Mouse (Mus musculus): Measurements from ENCODE around the gene Upk1b. TPM values are rescaled to one million over a fixed set of nuclear protein-coding genes. Genes with fewer than 3 reads are reported as not detected.

The Upk1b gene
- polyA plus RNA-seq, 1 experiment from 2014 or later, result 0.11 TPM

- Histone ChIP-seq H3K9me3 (no peaks in the 10 kb centered on the region), H3K27ac (no peak overlapping the region), H3K9ac (replicated peaks) (no peak overlapping the region), H3K36me3 (no peaks in the 10 kb centered on the region), H3K4me1 (replicated peaks) (no peaks in the 10 kb centered on the region), H3K4me2 (replicated peaks) (no peak overlapping the region), H3K4me3 (replicated peaks) (no peak overlapping the region), H3K27me3 (no peaks in the 10 kb centered on the region)
- no peak for ATAC-seq
- 63% methylated on average over 6 of the region's 6 CpGs for WGBS
These were observed 23.8 kb downstream of the Upk1b start for GRCm38 (mm10) chr16:38776342-38776741.

DNA sequence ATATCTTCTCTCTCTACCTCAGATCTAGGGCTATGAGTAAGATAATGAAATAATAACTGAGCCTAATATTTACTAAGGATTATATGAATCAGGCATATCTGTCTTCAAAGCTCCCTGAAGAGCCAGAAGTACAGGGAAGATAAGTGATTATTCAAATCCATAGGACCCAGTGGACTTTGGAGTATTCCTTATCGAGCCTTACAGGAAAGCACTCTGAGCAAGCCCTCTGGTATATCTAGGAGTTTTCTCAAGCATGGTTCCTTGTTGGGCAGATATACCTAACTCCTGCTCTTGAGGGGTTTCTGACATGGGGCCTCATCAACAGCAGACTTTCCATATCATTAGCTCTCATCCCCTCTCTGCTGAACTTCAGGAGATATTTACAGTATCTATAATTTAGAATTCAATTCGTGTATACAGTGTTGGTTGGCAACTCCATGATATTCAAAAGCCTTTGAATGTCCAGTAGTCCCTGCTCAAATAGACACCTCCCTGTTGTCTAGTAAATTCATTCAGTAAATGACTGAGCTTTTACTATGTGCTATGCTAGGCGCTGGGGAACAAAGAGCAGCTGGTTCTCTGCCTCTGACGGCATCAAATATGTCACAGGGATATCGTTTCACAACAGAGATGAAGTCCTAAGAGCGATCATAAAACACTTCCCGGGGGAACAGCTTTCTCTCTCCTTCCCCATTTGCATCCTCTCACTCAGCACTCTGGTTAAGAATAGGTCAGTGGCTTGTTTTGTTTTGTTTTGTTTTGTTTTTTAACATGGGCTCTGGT lies 25.0 kb downstream of the Upk1b start:
- WGBS, result 70% methylated on average over 7 of the region's 7 CpGs
- no peaks in the 10 kb centered on the region for H3K27me3 ChIP-seq
- no peaks in the 10 kb centered on the region for H3K4me1 ChIP-seq (replicated peaks)
- H3K4me2 ChIP-seq (replicated peaks), result no peak overlapping the region
- no peaks in the 10 kb centered on the region for H3K9me3 ChIP-seq
- H3K36me3 ChIP-seq, result no peaks in the 10 kb centered on the region
- H3K4me3 ChIP-seq (replicated peaks), result no peak overlapping the region
- H3K9ac ChIP-seq (replicated peaks), result no peak overlapping the region
- H3K27ac ChIP-seq, result no peak overlapping the region
- no peak for ATAC-seq

DNA sequence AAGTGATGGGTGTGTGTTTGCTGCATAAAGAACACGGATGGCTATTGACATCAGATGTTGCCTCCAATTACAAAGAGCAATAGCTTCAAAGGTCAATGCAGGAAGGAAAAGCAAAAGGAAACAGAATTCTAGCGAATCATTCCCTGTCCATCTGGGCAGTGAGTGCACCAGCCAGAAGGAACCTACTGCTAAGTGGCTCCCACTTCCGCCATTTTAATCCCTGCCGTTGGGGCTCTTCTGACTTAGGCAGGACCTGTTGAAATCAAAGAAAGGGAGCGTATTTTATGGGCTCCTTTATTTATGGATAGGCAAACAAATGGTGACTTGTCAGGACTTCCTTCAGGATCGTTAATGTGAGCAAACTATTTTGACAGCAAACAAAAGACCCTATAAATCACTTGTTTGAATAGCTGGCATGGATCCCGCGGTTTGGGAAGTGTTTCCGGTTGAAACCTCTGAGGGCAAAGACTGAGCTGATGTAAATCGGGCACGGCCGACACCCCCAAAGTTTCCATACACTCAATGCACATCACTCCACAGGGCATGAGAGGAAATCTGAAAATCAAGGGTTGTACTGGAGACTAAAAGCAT lies 27.1 kb downstream of the Upk1b start:
- Histone ChIP-seq H3K4me3 (replicated peaks) (no peak overlapping the region), H3K36me3 (peaks cover 13% of the 10 kb centered on the region), H3K9me3 (no peaks in the 10 kb centered on the region), H3K9ac (replicated peaks) (no peak overlapping the region), H3K27me3 (no peaks in the 10 kb centered on the region), H3K27ac (no peak overlapping the region), H3K4me2 (replicated peaks) (no peak overlapping the region), H3K4me1 (replicated peaks) (no peaks in the 10 kb centered on the region)
- WGBS, result 76% methylated on average over 12 of the region's 12 CpGs
- no peak for ATAC-seq

GRCm38 (mm10) chr16:38771145-38771544 lies 29.0 kb downstream of the Upk1b start:
- ATAC-seq, result no peak
- H3K36me3 ChIP-seq, result peaks cover 27% of the 10 kb centered on the region
- H3K4me1 ChIP-seq (replicated peaks), result no peaks in the 10 kb centered on the region
- WGBS, result 93% methylated on average over 6 of the region's 6 CpGs
- H3K9ac ChIP-seq (replicated peaks), result no peak overlapping the region
- no peaks in the 10 kb centered on the region for H3K27me3 ChIP-seq
- no peak overlapping the region for H3K4me3 ChIP-seq (replicated peaks)
- no peaks in the 10 kb centered on the region for H3K9me3 ChIP-seq
- no peak overlapping the region for H3K27ac ChIP-seq
- no peak overlapping the region for H3K4me2 ChIP-seq (replicated peaks)

DNA sequence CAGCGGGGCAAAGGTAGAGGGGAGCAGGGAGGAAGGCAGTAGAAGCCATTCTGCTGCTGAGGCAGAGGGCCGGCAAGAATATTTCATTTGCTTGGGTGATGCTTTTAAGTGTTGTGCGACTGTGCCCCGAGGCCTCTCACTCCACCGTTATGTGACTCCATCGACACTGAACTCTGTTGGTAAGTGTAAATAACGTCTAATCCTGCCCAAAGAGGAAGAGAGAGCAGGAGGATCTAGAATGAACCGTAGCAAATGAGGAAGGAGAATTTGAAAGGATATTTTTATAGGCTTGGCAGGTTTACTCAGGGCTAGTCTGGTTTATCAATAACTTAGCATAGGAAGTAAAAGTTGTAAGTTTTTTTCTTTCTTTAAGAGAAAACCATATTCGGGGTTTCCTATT lies 30.6 kb downstream of the Upk1b start:
- Histone ChIP-seq H3K9ac (replicated peaks) (no peak overlapping the region), H3K4me2 (replicated peaks) (no peak overlapping the region), H3K4me1 (replicated peaks) (no peaks in the 10 kb centered on the region), H3K27me3 (no peaks in the 10 kb centered on the region), H3K27ac (no peak overlapping the region), H3K36me3 (peaks cover 27% of the 10 kb centered on the region), H3K4me3 (replicated peaks) (no peak overlapping the region), H3K9me3 (no peaks in the 10 kb centered on the region)
- WGBS, result 91% methylated on average over 9 of the region's 9 CpGs
- no peak for ATAC-seq

GRCm38 (mm10) chr16:38768386-38768785 lies 31.7 kb downstream of the Upk1b start:
- no peak for ATAC-seq
- H3K4me3 ChIP-seq (replicated peaks), result no peak overlapping the region
- no peaks in the 10 kb centered on the region for H3K4me1 ChIP-seq (replicated peaks)
- WGBS, result 96% methylated on average over 8 of the region's 8 CpGs
- no peak overlapping the region for H3K27ac ChIP-seq
- H3K9me3 ChIP-seq, result no peaks in the 10 kb centered on the region
- no peak overlapping the region for H3K9ac ChIP-seq (replicated peaks)
- no peak overlapping the region for H3K4me2 ChIP-seq (replicated peaks)
- peaks cover 29% of the 10 kb centered on the region for H3K36me3 ChIP-seq
- no peaks in the 10 kb centered on the region for H3K27me3 ChIP-seq

GRCm38 (mm10) chr16:38767761-38768160 lies 32.4 kb downstream of the Upk1b start:
- Histone ChIP-seq H3K27ac (no peak overlapping the region), H3K36me3 (peaks cover 33% of the 10 kb centered on the region), H3K4me3 (replicated peaks) (no peak overlapping the region), H3K4me2 (replicated peaks) (no peak overlapping the region), H3K27me3 (no peaks in the 10 kb centered on the region), H3K9me3 (no peaks in the 10 kb centered on the region), H3K9ac (replicated peaks) (no peak overlapping the region), H3K4me1 (replicated peaks) (no peaks in the 10 kb centered on the region)
- WGBS, result 87% methylated on average over 8 of the region's 8 CpGs
- ATAC-seq, result no peak

DNA sequence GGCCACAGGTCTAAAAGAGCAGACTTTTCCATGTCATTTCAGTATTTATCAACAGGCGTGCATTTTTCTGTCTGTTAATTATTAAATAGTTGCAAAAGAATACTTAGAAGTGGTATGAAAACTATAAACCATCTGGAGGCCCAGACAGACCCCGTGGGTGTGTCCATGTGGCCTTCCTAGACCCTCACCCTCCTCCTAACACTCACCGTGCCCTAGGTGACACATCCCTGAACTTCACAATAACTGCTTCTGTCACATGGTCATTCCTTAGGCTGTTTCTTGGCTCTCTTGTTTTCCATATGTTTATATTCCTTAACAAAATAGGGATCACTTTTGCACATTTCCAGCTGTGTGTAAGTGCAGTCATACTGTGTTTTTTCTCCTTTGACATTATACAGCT lies 33.5 kb downstream of the Upk1b start:
- Histone ChIP-seq H3K9ac (replicated peaks) (no peak overlapping the region), H3K4me2 (replicated peaks) (no peak overlapping the region), H3K36me3 (peaks cover 33% of the 10 kb centered on the region), H3K27ac (no peak overlapping the region), H3K9me3 (no peaks in the 10 kb centered on the region), H3K27me3 (no peaks in the 10 kb centered on the region), H3K4me1 (replicated peaks) (no peaks in the 10 kb centered on the region), H3K4me3 (replicated peaks) (no peak overlapping the region)
- no peak for ATAC-seq
- 81% methylated on average over 3 of the region's 3 CpGs for WGBS

GRCm38 (mm10) chr16:38763508-38763907 lies 36.6 kb downstream of the Upk1b start:
- peaks cover 36% of the 10 kb centered on the region for H3K36me3 ChIP-seq
- ATAC-seq, result no peak

DNA sequence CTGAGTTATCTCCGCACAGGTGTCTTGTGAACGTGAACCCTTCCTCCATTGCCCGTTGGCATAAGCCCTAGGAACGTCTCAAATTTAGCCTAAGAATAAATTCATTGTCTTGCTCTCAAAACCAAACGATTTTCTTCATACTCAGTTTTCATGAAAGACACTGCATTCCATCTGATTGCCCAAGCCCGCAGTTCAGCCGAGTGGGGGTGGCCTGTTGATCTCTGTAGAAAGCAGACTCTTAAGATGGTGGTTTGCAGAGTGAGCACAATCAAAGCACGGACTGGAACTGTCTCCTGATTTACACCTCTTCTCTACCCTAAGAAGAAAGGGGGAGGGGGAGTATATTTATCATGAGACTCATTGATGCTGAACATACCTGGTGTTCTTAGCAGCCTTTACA lies 37.7 kb downstream of the Upk1b start:
- Histone ChIP-seq H3K36me3 (peaks cover 33% of the 10 kb centered on the region), H3K9me3 (no peaks in the 10 kb centered on the region), H3K27ac (no peak overlapping the region), H3K4me1 (replicated peaks) (no peaks in the 10 kb centered on the region), H3K9ac (replicated peaks) (no peak overlapping the region), H3K4me3 (replicated peaks) (no peak overlapping the region), H3K27me3 (no peaks in the 10 kb centered on the region), H3K4me2 (replicated peaks) (no peak overlapping the region)
- ATAC-seq, result no peak
- 81% methylated on average over 8 of the region's 8 CpGs for WGBS

More at GRCm38 (mm10) chr16:38763508-38763907, 36.6 kb downstream of the Upk1b start:
- 90% methylated on average over 4 of the region's 4 CpGs for WGBS
- no peak overlapping the region for H3K4me3 ChIP-seq (replicated peaks)
- H3K4me2 ChIP-seq (replicated peaks), result no peak overlapping the region
- no peak overlapping the region for H3K27ac ChIP-seq
- H3K4me1 ChIP-seq (replicated peaks), result no peaks in the 10 kb centered on the region
- no peaks in the 10 kb centered on the region for H3K27me3 ChIP-seq
- H3K9me3 ChIP-seq, result no peaks in the 10 kb centered on the region
- H3K9ac ChIP-seq (replicated peaks), result no peak overlapping the region

GRCm38 (mm10) chr16:38761972-38762371 lies 38.2 kb downstream of the Upk1b start:
- H3K27me3 ChIP-seq, result no peaks in the 10 kb centered on the region
- H3K9me3 ChIP-seq, result no peaks in the 10 kb centered on the region
- H3K9ac ChIP-seq (replicated peaks), result no peak overlapping the region
- H3K4me1 ChIP-seq (replicated peaks), result no peaks in the 10 kb centered on the region
- H3K4me2 ChIP-seq (replicated peaks), result no peak overlapping the region
- no peak for ATAC-seq
- no peak overlapping the region for H3K27ac ChIP-seq
- 87% methylated on average over 5 of the region's 5 CpGs for WGBS
- no peak overlapping the region for H3K4me3 ChIP-seq (replicated peaks)
- peaks cover 29% of the 10 kb centered on the region for H3K36me3 ChIP-seq

DNA sequence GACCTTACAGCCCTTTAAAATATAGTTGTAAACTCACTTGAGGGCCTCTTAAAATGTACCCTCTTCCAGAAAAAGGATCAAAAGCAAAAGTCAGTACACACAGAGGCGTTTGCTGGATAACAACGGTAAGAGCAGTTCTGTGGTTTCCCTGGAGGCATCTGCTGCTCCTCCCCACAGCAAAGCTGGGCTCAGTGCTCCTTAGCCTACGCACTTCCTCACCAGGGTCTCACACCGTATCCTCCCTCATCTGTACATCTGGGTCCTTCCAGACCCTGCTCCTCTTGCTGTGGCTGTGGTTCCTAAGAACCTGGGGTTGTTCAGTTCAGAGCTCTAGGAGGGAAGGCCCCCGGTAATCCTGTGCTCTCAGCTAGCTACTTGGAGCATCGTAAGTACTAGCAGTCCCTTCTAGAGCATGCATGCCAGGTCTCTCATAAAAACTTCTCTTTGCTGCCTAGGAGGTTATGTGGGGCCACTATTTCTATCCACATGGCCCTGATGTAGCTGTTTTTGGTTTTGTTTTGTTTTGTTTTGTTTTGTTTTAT lies 39.2 kb downstream of the Upk1b start:
- Histone ChIP-seq H3K27ac (no peak overlapping the region), H3K36me3 (peaks cover 25% of the 10 kb centered on the region)
- no peak for ATAC-seq

More for the DNA sequence above, 39.2 kb downstream of the Upk1b start:
- Histone ChIP-seq H3K4me2 (replicated peaks) (no peak overlapping the region), H3K9me3 (no peaks in the 10 kb centered on the region), H3K27me3 (no peaks in the 10 kb centered on the region), H3K4me3 (replicated peaks) (no peak overlapping the region), H3K9ac (replicated peaks) (no peak overlapping the region), H3K4me1 (replicated peaks) (no peaks in the 10 kb centered on the region)
- WGBS, result 91% methylated on average over 6 of the region's 6 CpGs

All from midbrain, embryonic 13.5 days (tissue).